Mouse (Mus musculus): ENCODE data around the gene Rab17.

- TF ChIP-seq RCOR1 (IDR thresholded peaks at IDR 0.05; ENCODE audit: low read depth, low read length) (no peak), EP300 (IDR thresholded peaks at IDR 0.05; ENCODE audit: low read depth in 1 of 2, low read length in 2 of 2) (no peak), TBP (IDR thresholded peaks at IDR 0.05; ENCODE audit: low read depth, low read length) (no peak), MAX (IDR thresholded peaks at IDR 0.05; ENCODE audit: low read length) (no peak), POLR2AphosphoS2 (IDR thresholded peaks at IDR 0.05; ENCODE audit: low read length) (no peak), SMC3 (IDR thresholded peaks at IDR 0.05; ENCODE audit: low read depth, low read length) (no peak)
These were observed 46.1 kb upstream of the Rab17 start for GRCm38 (mm10) chr1:91015571-91015970.

Data from MEL (cell line).